Mouse (Mus musculus) ES-E14 (cell line): Measurements from ENCODE around the gene Olfr12. TPM values are rescaled to one million over a fixed set of nuclear protein-coding genes. Genes with fewer than 3 reads are reported as not detected.

ENCODE experiments used
- DNase-seq: peaks from one replicate; pipeline ENCODE4 v3.0.0-alpha.2; 2013; ENCODE audit warnings: low read depth, low spot score
- H3K27ac ChIP-seq: 2 replicates; pipeline ENCODE4 v1.5.1; 2012; ENCODE audit warnings: low read depth, mild to moderate bottlenecking, low read length, moderate library complexity, mixed read lengths; ENCODE audit not compliant: poor library complexity, insufficient read depth, severe bottlenecking
- H3K36me3 ChIP-seq: 2 replicates; pipeline ENCODE4 v1.6.1; 2012; ENCODE audit warnings: mild to moderate bottlenecking, low read length, moderate library complexity, mixed read lengths; ENCODE audit not compliant: control insufficient read depth, poor library complexity, insufficient read depth, severe bottlenecking
- H3K4me1 ChIP-seq, 2 experiments: fragments of 150-350 bp in 1 of 2; sonication (generic) in 1 of 2; 2 replicates each; pipeline ENCODE4 v1.6.1; 2012; ENCODE audit warnings: low read length in 2 of 2, mild to moderate bottlenecking in 1 of 2, mixed read lengths in 1 of 2; ENCODE audit not compliant: control insufficient read depth in 2 of 2, insufficient read depth in 2 of 2, poor library complexity in 1 of 2
- H3K4me3 ChIP-seq, 2 experiments: fragments of 150-350 bp in 1 of 2; sonication (generic) in 1 of 2; 2 replicates each; pipeline ENCODE4 v1.5.1; 2012; ENCODE audit warnings: low read length in 2 of 2, low read depth in 1 of 2, mild to moderate bottlenecking in 1 of 2, mixed read lengths in 1 of 2; ENCODE audit not compliant: insufficient read depth in 1 of 2, poor library complexity in 1 of 2, severe bottlenecking in 1 of 2
- H3K9ac ChIP-seq: 2 replicates; pipeline ENCODE4 v1.6.1; 2012; ENCODE audit warnings: low read depth, mild to moderate bottlenecking, low read length, mixed read lengths; ENCODE audit not compliant: poor library complexity, insufficient read depth, severe bottlenecking
- H3K9me3 ChIP-seq: fragments of 150-350 bp; sonication (generic); 2 replicates; pipeline ENCODE4 v1.6.1; 2012; ENCODE audit warnings: low read depth, mild to moderate bottlenecking, low read length; ENCODE audit not compliant: control insufficient read depth, insufficient read depth
- CHD2 ChIP-seq: IDR thresholded peaks from 2 replicates; pipeline ENCODE4 v1.6.1; 2014; ENCODE audit warnings: mild to moderate bottlenecking, low read depth, low read length, inconsistent platforms
- HCFC1 ChIP-seq: IDR thresholded peaks from 2 replicates; pipeline ENCODE4 v1.6.1; 2012; ENCODE audit warnings: low read length, inconsistent platforms, borderline replicate concordance; ENCODE audit not compliant: insufficient read depth
- MAFK ChIP-seq: IDR thresholded peaks from 2 replicates; pipeline ENCODE4 v1.6.1; 2014; ENCODE audit warnings: mild to moderate bottlenecking, low read depth, low read length, inconsistent platforms; ENCODE audit not compliant: insufficient read depth
- ZC3H11A ChIP-seq: IDR thresholded peaks from 2 replicates; pipeline ENCODE4 v1.6.1; 2012; ENCODE audit warnings: low read depth, mild to moderate bottlenecking, inconsistent platforms, low read length, borderline replicate concordance
- ZNF384 ChIP-seq: IDR thresholded peaks from 2 replicates; pipeline ENCODE4 v1.6.1; 2012; ENCODE audit warnings: low read depth, low read length, inconsistent platforms
- in situ Hi-C, 2 experiments: fragments of 600-800 bp; cut with MboI; formaldehyde crosslinking; loops; one replicate each; pipeline ENCODE4 v1.15.1; 2025; ENCODE audit warnings: low sequenced_read_pairs in 2 of 2, inconsistent platforms in 1 of 2; ENCODE audit not compliant: unreplicated experiment in 2 of 2
- total RNA-seq: library from RNA; depleted of rRNA; stranded (reverse); fragments of 300-350 nt; gene quantifications from 2 replicates; pipeline ENCODE4 v1.2.3, GENCODE M21; 2012

Gene Olfr12
- total RNA-seq, 1 experiment = 0.22 TPM

GRCm38 (mm10) chr1:92605482-92605881, 12.1 kb upstream of the Olfr12 start, which contains the start of gene Olfr1410:
Olfr1410 (plus strand) TSS chr1:92605782.
- Histone ChIP-seq H3K4me1 (no peaks in the 10 kb centered on the region), H3K36me3 (no peaks in the 10 kb centered on the region), H3K4me3 (no peak within 1 kb of the TSS), H3K9ac (no peak within 1 kb of the TSS), H3K27ac (no peak within 1 kb of the TSS), H3K9me3 (no peaks in the 10 kb centered on the region)
- no peak for TF ChIP-seq MAFK
- no peak for TF ChIP-seq ZNF384
- no peak for TF ChIP-seq ZC3H11A
- no peak for TF ChIP-seq CHD2
- TF ChIP-seq HCFC1 = no peak
- in situ Hi-C loops = no loop called here
- no peak for DNase-seq

DNA sequence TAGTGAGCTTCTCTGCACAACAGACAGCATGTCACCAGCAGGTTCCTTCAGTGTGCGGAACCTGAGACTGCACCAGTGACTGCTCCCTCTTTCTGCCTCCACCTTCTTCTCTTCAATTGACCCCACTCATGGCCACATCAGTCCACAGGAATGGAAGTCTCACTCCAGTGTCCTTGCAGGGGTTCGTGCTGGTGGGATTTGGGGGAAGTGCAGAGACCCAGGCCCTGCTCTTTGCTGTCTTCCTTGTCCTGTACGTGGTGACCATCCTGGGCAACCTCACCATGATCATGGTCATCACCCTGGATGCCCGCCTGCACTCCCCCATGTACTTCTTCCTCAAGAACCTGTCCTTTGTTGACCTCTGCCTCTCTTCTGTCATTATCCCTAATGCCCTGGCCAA, 9.9 kb upstream of the Olfr12 start:
- TF ChIP-seq HCFC1 (no peak), MAFK (no peak), CHD2 (no peak), ZC3H11A (no peak), ZNF384 (no peak)
- Histone ChIP-seq H3K27ac (no peak overlapping the region), H3K4me3 (no peak overlapping the region), H3K36me3 (no peaks in the 10 kb centered on the region), H3K9ac (no peak overlapping the region), H3K4me1 (no peaks in the 10 kb centered on the region), H3K9me3 (no peaks in the 10 kb centered on the region)
- no peak for DNase-seq
- in situ Hi-C loops = no loop called here

DNA sequence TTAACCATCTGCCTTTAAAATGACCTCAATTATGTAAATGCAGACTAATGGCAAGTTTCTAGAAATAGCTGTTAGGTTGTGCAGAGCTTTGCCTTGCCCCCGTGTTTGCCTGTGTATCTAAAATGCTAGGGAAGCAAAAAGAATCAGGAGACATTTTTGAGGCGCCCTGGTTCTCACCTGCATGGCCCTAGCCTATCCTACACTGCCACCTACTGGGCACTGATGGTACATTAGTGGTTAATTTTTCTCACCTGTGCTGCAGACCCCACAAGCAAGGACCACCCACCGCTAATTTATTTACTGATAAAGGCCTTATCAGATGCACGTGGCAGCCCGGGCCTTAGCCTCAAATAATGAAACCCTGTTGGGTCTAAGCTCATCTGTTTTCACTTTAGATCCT, 6.6 kb upstream of the Olfr12 start:
- no peak for TF ChIP-seq CHD2
- TF ChIP-seq ZNF384 = 0 out of 2 replicates have a peak, but pooled peaks have one; percentile 31
- no peak for TF ChIP-seq HCFC1
- TF ChIP-seq MAFK = peak; percentile 26; the same call in 1 of the 2 replicates
- peak; percentile 91 for TF ChIP-seq ZC3H11A
- Histone ChIP-seq H3K36me3 (no peaks in the 10 kb centered on the region), H3K4me1 (no peaks in the 10 kb centered on the region), H3K9me3 (no peaks in the 10 kb centered on the region), H3K4me3 (no peak overlapping the region), H3K27ac (no peak overlapping the region), H3K9ac (no peak overlapping the region)
- in situ Hi-C loops = no loop called here
- peak; percentile 50 for DNase-seq

DNA sequence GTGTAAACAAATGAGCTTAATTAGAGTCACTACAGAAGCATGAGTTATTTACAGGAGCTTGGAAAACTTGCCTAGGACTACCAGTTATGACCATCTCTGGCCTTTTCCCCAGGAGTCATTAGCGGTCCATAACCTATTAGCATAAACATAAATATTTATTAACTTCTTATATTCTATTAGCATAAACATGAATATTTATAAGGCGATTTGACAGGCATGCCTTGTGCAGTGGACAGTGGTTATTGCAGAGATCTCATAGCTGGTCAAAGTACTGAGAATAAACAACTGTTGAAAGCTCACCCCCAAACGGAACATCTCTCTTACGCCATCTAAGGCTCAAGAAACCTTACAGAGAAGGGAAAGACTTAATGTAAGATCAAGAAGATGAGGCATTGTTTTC, 4.4 kb upstream of the Olfr12 start:
- Histone ChIP-seq H3K9me3 (no peaks in the 10 kb centered on the region), H3K4me3 (no peak overlapping the region), H3K9ac (no peak overlapping the region), H3K27ac (no peak overlapping the region), H3K36me3 (no peaks in the 10 kb centered on the region), H3K4me1 (no peaks in the 10 kb centered on the region)
- in situ Hi-C loops = no loop called here
- no peak for DNase-seq
- TF ChIP-seq CHD2 (no peak), ZC3H11A (no peak), MAFK (no peak), HCFC1 (no peak), ZNF384 (no peak)

GRCm38 (mm10) chr1:92614516-92614915, 3.1 kb upstream of the Olfr12 start:
- no peak for TF ChIP-seq HCFC1
- no peak for TF ChIP-seq ZC3H11A
- TF ChIP-seq ZNF384 = no peak
- no peak for TF ChIP-seq MAFK
- TF ChIP-seq CHD2 = no peak
- H3K36me3 ChIP-seq = no peaks in the 10 kb centered on the region
- H3K9me3 ChIP-seq = no peaks in the 10 kb centered on the region
- no peak overlapping the region for H3K9ac ChIP-seq
- no peaks in the 10 kb centered on the region for H3K4me1 ChIP-seq
- in situ Hi-C loops = no loop called here
- DNase-seq = peak; percentile 3
- H3K4me3 ChIP-seq = no peak overlapping the region
- H3K27ac ChIP-seq = no peak overlapping the region
